9 mouse cellular contexts compared by ENCODE assay signal in genomic region chr16:77028687-77029417, GRCm38 (mm10). TPM values are rescaled to one million over a fixed set of nuclear protein-coding genes. Genes with fewer than 3 reads are reported as not detected.
A peak's percentile ranks its signal among the peaks of the same experiment; 100 is the strongest.
DNase-seq lines count a peak whose midpoint lies in the region; ATAC-seq and TF ChIP-seq lines count a peak whose summit lies in the region.
"Had no signal": no experiment of that assay in that cellular context is flagged by ENCODE, and none has a peak within 500 bp of the region (broad histone marks: within the 10 kb centered on the region; RNA-seq: fewer than 3 reads in every experiment).

No protein-coding gene starts in this region.

- no peak overlapping the region for H3K9ac ChIP-seq in hindbrain, postnatal 0 days (replicated peaks; ENCODE audit: low read length)
- H3K9ac ChIP-seq in hindbrain, embryonic 11.5 days (ENCODE audit: low read depth, low read length), result no peak overlapping the region
- no peak overlapping the region for H3K9ac ChIP-seq in intestine, embryonic 16.5 days (ENCODE audit: low read depth, low read length)
- H3K9ac ChIP-seq in liver, adult 2 months (ENCODE audit: low read depth, low read length), result no peak overlapping the region
- no peak overlapping the region for H3K9ac ChIP-seq in neural tube, embryonic 15.5 days (replicated peaks)

- H3K9me3 ChIP-seq in hindbrain, postnatal 0 days (ENCODE audit: low read length), result no peaks in the 10 kb centered on the region
- no peaks in the 10 kb centered on the region for H3K9me3 ChIP-seq in hindbrain, embryonic 11.5 days (ENCODE audit: control insufficient read depth, low read length)
- no peaks in the 10 kb centered on the region for H3K9me3 ChIP-seq in intestine, embryonic 16.5 days (ENCODE audit: control insufficient read depth, low read length)
- no peaks in the 10 kb centered on the region for H3K9me3 ChIP-seq in neural tube, embryonic 15.5 days (replicated peaks)
- H3K9me3 ChIP-seq: G1E had no signal

- H3K79me2 ChIP-seq in liver, adult 2 months (ENCODE audit: control insufficient read depth, insufficient read depth, low read length), result peaks cover 35% of the 10 kb centered on the region; the same call in 1 of the 2 replicates

- peak overlapping the region; percentile 38; the same call in 1 of the 2 replicates for H3K27ac ChIP-seq in hindbrain, postnatal 0 days
- H3K27ac ChIP-seq in hindbrain, embryonic 11.5 days (ENCODE audit: low read depth, low read length), result no peak overlapping the region
- peak overlapping the region; percentile 6; the same call in 1 of the 2 replicates for H3K27ac ChIP-seq in intestine, embryonic 16.5 days (ENCODE audit: low read length)
- H3K27ac ChIP-seq in liver, adult 2 months (replicated peaks; ENCODE audit: insufficient read depth, low read depth, low read length), result peak overlapping the region; percentile 2; the same call in 1 of the 2 replicates
- 0 out of 2 replicates have a peak overlapping the region, but pooled peaks have one; percentile 13 for H3K27ac ChIP-seq in neural tube, embryonic 15.5 days (replicated peaks)

- peak; percentile 64; the same call in 1 of the 2 replicates for ATAC-seq in hindbrain, postnatal 0 days
- ATAC-seq in hindbrain, embryonic 11.5 days (ENCODE audit: low FRiP score), result no peak
- ATAC-seq in intestine, embryonic 16.5 days, result peak; percentile 51
- no peak; the same call in none of the 2 replicates for ATAC-seq in neural tube, embryonic 15.5 days (ENCODE audit: low FRiP score)

- TF ChIP-seq CTCF in hindbrain, postnatal 0 days (IDR thresholded peaks at IDR 0.05; ENCODE audit: low read depth), result peak; percentile 28; the same call in 1 of the 2 replicates
- no peak for TF ChIP-seq CTCF in liver, adult 2 months (IDR thresholded peaks at IDR 0.05; ENCODE audit: low read depth, low read length)

- peaks cover 5% of the 10 kb centered on the region; the same call in 1 of the 2 replicates for H3K36me3 ChIP-seq in hindbrain, postnatal 0 days (ENCODE audit: insufficient read depth, low read length)
- no peaks in the 10 kb centered on the region for H3K36me3 ChIP-seq in hindbrain, embryonic 11.5 days (ENCODE audit: control insufficient read depth, insufficient read depth, low read length)
- peaks cover 4% of the 10 kb centered on the region for H3K36me3 ChIP-seq in intestine, embryonic 16.5 days (ENCODE audit: control insufficient read depth, insufficient read depth, low read length)
- H3K36me3 ChIP-seq in liver, adult 2 months (ENCODE audit: control insufficient read depth, insufficient read depth, low read length), result no peaks in the 10 kb centered on the region; the same call in 1 of the 2 replicates
- peaks cover 3% of the 10 kb centered on the region for H3K36me3 ChIP-seq in neural tube, embryonic 15.5 days

- no peak overlapping the region for H3K4me3 ChIP-seq in hindbrain, postnatal 0 days (ENCODE audit: low read length)
- no peak overlapping the region for H3K4me3 ChIP-seq in hindbrain, embryonic 11.5 days (ENCODE audit: low read depth, low read length)
- H3K4me3 ChIP-seq in intestine, embryonic 16.5 days (ENCODE audit: low read length), result no peak overlapping the region; the same call in 1 of the 2 replicates
- no peak overlapping the region for H3K4me3 ChIP-seq in liver, adult 2 months (ENCODE audit: insufficient read depth, low read depth, low read length)
- no peak overlapping the region for H3K4me3 ChIP-seq in neural tube, embryonic 15.5 days (replicated peaks)

- H3K4me1 ChIP-seq in hindbrain, postnatal 0 days (ENCODE audit: insufficient read depth, low read length), result peaks cover 5% of the 10 kb centered on the region; the same call in 1 of the 2 replicates
- no peaks in the 10 kb centered on the region for H3K4me1 ChIP-seq in hindbrain, embryonic 11.5 days (replicated peaks; ENCODE audit: control insufficient read depth, insufficient read depth, low read length)
- peaks cover 14% of the 10 kb centered on the region for H3K4me1 ChIP-seq in intestine, embryonic 16.5 days (ENCODE audit: control insufficient read depth, insufficient read depth, low read length)
- H3K4me1 ChIP-seq in liver, adult 2 months (ENCODE audit: control insufficient read depth, insufficient read depth, low read length), result peaks cover 20% of the 10 kb centered on the region
- H3K4me1 ChIP-seq in neural tube, embryonic 15.5 days, result peaks cover 25% of the 10 kb centered on the region

- DNase-seq in hindbrain, postnatal 0 days (ENCODE audit: low spot score), result peak; percentile 67
- no peak for DNase-seq in hindbrain, embryonic 11.5 days (ENCODE audit: low spot score)
- peak; percentile 58 for DNase-seq in adrenal gland, postnatal 25 days
- peak; percentile 68 for DNase-seq in gastrocnemius, postnatal 10 days
- peak; percentile 43 for DNase-seq in liver, adult 2 months (ENCODE audit: extremely low read depth, low read depth, low spot score)
- no peak for DNase-seq in urinary bladder, postnatal 10 days (ENCODE audit: low spot score)

- TF ChIP-seq POLR2A in liver, adult 2 months (IDR thresholded peaks at IDR 0.05; ENCODE audit: extremely low read depth, insufficient read depth, low read length), result no peak

- H3K27me3 ChIP-seq in hindbrain, postnatal 0 days (ENCODE audit: insufficient read depth, low read length), result no peaks in the 10 kb centered on the region
- no peaks in the 10 kb centered on the region for H3K27me3 ChIP-seq in hindbrain, embryonic 11.5 days (ENCODE audit: control insufficient read depth, insufficient read depth, low read length)
- no peaks in the 10 kb centered on the region for H3K27me3 ChIP-seq in intestine, embryonic 16.5 days (replicated peaks; ENCODE audit: control insufficient read depth, insufficient read depth, low read length)
- no peaks in the 10 kb centered on the region for H3K27me3 ChIP-seq in liver, adult 2 months (ENCODE audit: control insufficient read depth, insufficient read depth, low read length)
- H3K27me3 ChIP-seq in neural tube, embryonic 15.5 days (replicated peaks), result no peaks in the 10 kb centered on the region

- peak overlapping the region; percentile 46 for H3K4me2 ChIP-seq in hindbrain, postnatal 0 days (ENCODE audit: low read depth, low read length)
- no peak overlapping the region for H3K4me2 ChIP-seq in hindbrain, embryonic 11.5 days (replicated peaks; ENCODE audit: low read depth, low read length)
- peak overlapping the region; percentile 33 for H3K4me2 ChIP-seq in intestine, embryonic 16.5 days (ENCODE audit: low read depth, low read length)
- 0 out of 2 replicates have a peak overlapping the region, but pooled peaks have one; percentile 5 for H3K4me2 ChIP-seq in neural tube, embryonic 15.5 days

- 53% methylated on average over 10 of the region's 10 CpGs for WGBS in hindbrain, postnatal 0 days
- WGBS in hindbrain, embryonic 11.5 days, result 86% methylated on average over 10 of the region's 10 CpGs
- 46% methylated on average over 10 of the region's 10 CpGs for WGBS in intestine, embryonic 16.5 days
- WGBS in liver, adult 2 months, result 17% methylated on average over 10 of the region's 10 CpGs
- 64% methylated on average over 10 of the region's 10 CpGs for WGBS in neural tube, embryonic 15.5 days

RNA-seq across cellular contexts. Expression of gene Usp25, which starts 15.3 kb away (rescaled TPM):
- 12.5 and 29.0 TPM in 2 replicates for total RNA-seq in hindbrain, postnatal 0 days (2014; rRNA removed)
- 10.4 and 10.5 TPM in 2 replicates for polyA plus RNA-seq in hindbrain, postnatal 0 days (2015; fragmentation: Nextera tagmentation; extraction: Ambion mirVana)
- polyA plus RNA-seq in hindbrain, embryonic 11.5 days (2014; fragmentation: Nextera tagmentation; extraction: Ambion mirVana), result 21.7 and 26.1 TPM in 2 replicates
- 51.3 and 57.6 TPM in 2 replicates for total RNA-seq in adrenal gland, postnatal 25 days (2021)
- 10 to 100 TPM; 76.4 to 78.0 TPM for total RNA-seq in gastrocnemius, postnatal 10 days (2021)
- polyA plus RNA-seq in intestine, embryonic 16.5 days (2015; fragmentation: Nextera tagmentation; extraction: Ambion mirVana), result 4.1 and 9.6 TPM in 2 replicates
- total RNA-seq in liver, adult 2 months (2014; rRNA removed), result 24.8 and 26.0 TPM in 2 replicates
- 7.1 and 8.2 TPM in 2 replicates for polyA plus RNA-seq in liver, adult 2 months (2012; rRNA removed)
- 11.7 and 16.0 TPM in 2 replicates for polyA plus RNA-seq in neural tube, embryonic 15.5 days (2015; fragmentation: Nextera tagmentation; extraction: Ambion mirVana)

Comparison
In these comparisons a context has a peak if more than half of its experiments do, and no peak if none do; other contexts are left out.
1. ATAC-seq: peak in hindbrain, postnatal 0 days (single experiment) and intestine, embryonic 16.5 days (single experiment); none in hindbrain, embryonic 11.5 days (single experiment) and neural tube, embryonic 15.5 days (single experiment).
2. DNase-seq: peak in hindbrain, postnatal 0 days (single experiment), adrenal gland, postnatal 25 days (single experiment), gastrocnemius, postnatal 10 days (single experiment) and liver, adult 2 months (single experiment); none in hindbrain, embryonic 11.5 days (single experiment) and urinary bladder, postnatal 10 days (single experiment).